Mouse (Mus musculus) limb, embryonic 14.5 days (tissue): ENCODE data around the gene Zfp536. TPM values are rescaled to one million over a fixed set of nuclear protein-coding genes. Genes with fewer than 3 reads are reported as not detected.
"Not testable (repeated sequence)": the region's sequence is repeated elsewhere in the genome, so short reads cannot be mapped to it uniquely, and the experiment has no call there.

ENCODE experiments used
- ATAC-seq: fragments of 200-750 bp; cut with Nextera tagmentation; 2 replicates; pipeline ENCODE4 v1.8.0; 2017; ENCODE audit warnings: low read depth, moderate number of reproducible peaks, moderate TSS enrichment; ENCODE audit not compliant: low FRiP score
- DNase-seq: peaks from one replicate; pipeline ENCODE4 v3.0.0-alpha.2; 2015; ENCODE audit warnings: low spot score
- H3K27ac ChIP-seq: fragments of 300-500 bp; sonication (generic); replicated peaks from 2 replicates; pipeline ENCODE4 v1.5.1; 2014; ENCODE audit warnings: low read depth, mild to moderate bottlenecking, low read length, moderate library complexity, mixed read lengths
- H3K27me3 ChIP-seq: fragments of 300-500 bp; sonication (generic); 2 replicates; pipeline ENCODE4 v1.6.1; 2014; ENCODE audit warnings: low read length, mixed read lengths; ENCODE audit not compliant: control insufficient read depth, insufficient read depth
- H3K36me3 ChIP-seq: fragments of 300-500 bp; sonication (generic); 2 replicates; pipeline ENCODE4 v1.6.1; 2014; ENCODE audit warnings: mild to moderate bottlenecking, low read length, moderate library complexity, mixed read lengths; ENCODE audit not compliant: control insufficient read depth, insufficient read depth
- H3K4me1 ChIP-seq: fragments of 300-500 bp; sonication (generic); 2 replicates; pipeline ENCODE4 v1.6.1; 2014; ENCODE audit warnings: antibody characterized with exemption, low read length, mixed read lengths; ENCODE audit not compliant: control insufficient read depth, insufficient read depth
- H3K4me2 ChIP-seq: fragments of 300-500 bp; sonication (generic); replicated peaks from 2 replicates; pipeline ENCODE4 v1.6.1; 2014; ENCODE audit warnings: low read depth, mild to moderate bottlenecking, low read length, moderate library complexity; ENCODE audit not compliant: severe bottlenecking
- H3K4me3 ChIP-seq: fragments of 300-500 bp; sonication (generic); replicated peaks from 2 replicates; pipeline ENCODE4 v1.5.1; 2014; ENCODE audit warnings: low read length
- H3K9ac ChIP-seq: fragments of 300-500 bp; sonication (generic); 2 replicates; pipeline ENCODE4 v1.6.1; 2014; ENCODE audit warnings: mild to moderate bottlenecking, low read depth, low read length, moderate library complexity; ENCODE audit not compliant: severe bottlenecking
- H3K9me3 ChIP-seq: fragments of 300-500 bp; sonication (generic); 2 replicates; pipeline ENCODE4 v1.6.1; 2016; ENCODE audit warnings: low read length; ENCODE audit not compliant: control insufficient read depth
- POLR2A ChIP-seq: fragments of 200-500 bp; IDR thresholded peaks from 2 replicates; pipeline ENCODE4 v1.8.0; 2012; ENCODE audit warnings: inconsistent platforms, mild to moderate bottlenecking, moderate library complexity, borderline replicate concordance; ENCODE audit not compliant: insufficient read depth, insufficient read length; ENCODE audit errors: extremely low read depth
- WGBS: fragments of 180-500 bp; shearing (Covaris S2); extraction: QIAGEN DNeasy Blood & Tissue Kit; methylation state at CpG from one replicate; pipeline ENCODE4 v1.1.7; 2014; 5-methylcytosine and 5-hydroxymethylcytosine counted together
- polyA plus RNA-seq, 2 experiments: library from polyadenylated mRNA; depleted of rRNA in 1 of 2; stranded (reverse) in 1 of 2; unstranded in 1 of 2; fragments of >200 nt; fragmentation: Nextera tagmentation in 1 of 2; extraction: Ambion mirVana in 1 of 2; gene quantifications; 2 replicates each; pipeline versions ENCODE4 v1.2.1 to v1.2.3; 2012 to 2014

Gene Zfp536
- polyA plus RNA-seq, 2 experiments: 3.8 to 6.5 TPM

GRCm38 (mm10) chr7:37704464-37704863, 69.0 kb downstream of the Zfp536 start:
- ATAC-seq: no peak
- no peak for TF ChIP-seq POLR2A
- Histone ChIP-seq H3K36me3 (no peaks in the 10 kb centered on the region), H3K9ac (no peak overlapping the region), H3K4me3 (no peak overlapping the region), H3K27me3 (no peaks in the 10 kb centered on the region), H3K27ac (no peak overlapping the region), H3K4me2 (no peak overlapping the region), H3K9me3 (no peaks in the 10 kb centered on the region), H3K4me1 (no peaks in the 10 kb centered on the region)
- WGBS: 94% methylated on average over 9 of the region's 9 CpGs
- no peak for DNase-seq

- not testable (repeated sequence) for H3K27me3 ChIP-seq, H3K9ac ChIP-seq, H3K9me3 ChIP-seq, H3K4me2 ChIP-seq, DNase-seq, H3K27ac ChIP-seq, H3K4me1 ChIP-seq, H3K36me3 ChIP-seq, ATAC-seq, H3K4me3 ChIP-seq
- 95% methylated on average over 3 of the region's 3 CpGs for WGBS
Observed at GRCm38 (mm10) chr7:37697378-37697777, 76.1 kb downstream of the Zfp536 start.

- WGBS: 45% methylated on average over 5 of the region's 5 CpGs
- no peak for ATAC-seq
- H3K4me3 ChIP-seq: no peak overlapping the region
- H3K9me3 ChIP-seq: no peaks in the 10 kb centered on the region
- no peaks in the 10 kb centered on the region for H3K36me3 ChIP-seq
- no peak overlapping the region for H3K4me2 ChIP-seq
- no peak for DNase-seq
- peaks cover under 1% of the 10 kb centered on the region; the same call in 1 of the 2 replicates for H3K4me1 ChIP-seq
- TF ChIP-seq POLR2A: no peak
- no peak overlapping the region for H3K27ac ChIP-seq
- H3K27me3 ChIP-seq: no peaks in the 10 kb centered on the region
- H3K9ac ChIP-seq: no peak overlapping the region
Observed at GRCm38 (mm10) chr7:37695066-37695465, 78.4 kb downstream of the Zfp536 start.

- Histone ChIP-seq H3K4me2 (no peak overlapping the region), H3K27me3 (no peaks in the 10 kb centered on the region), H3K4me3 (no peak overlapping the region), H3K36me3 (no peaks in the 10 kb centered on the region), H3K9me3 (no peaks in the 10 kb centered on the region), H3K4me1 (peaks cover 11% of the 10 kb centered on the region), H3K9ac (no peak overlapping the region), H3K27ac (no peak overlapping the region)
- no peak for TF ChIP-seq POLR2A
- 82% methylated on average over 10 of the region's 10 CpGs for WGBS
- ATAC-seq (no peak), DNase-seq (no peak)
Observed at GRCm38 (mm10) chr7:37690606-37691005, 82.8 kb downstream of the Zfp536 start.

- Histone ChIP-seq H3K27ac (no peak overlapping the region), H3K27me3 (no peaks in the 10 kb centered on the region), H3K9ac (no peak overlapping the region), H3K4me1 (peaks cover 11% of the 10 kb centered on the region), H3K4me3 (no peak overlapping the region), H3K4me2 (no peak overlapping the region), H3K36me3 (no peaks in the 10 kb centered on the region), H3K9me3 (no peaks in the 10 kb centered on the region)
- ATAC-seq: no peak
- TF ChIP-seq POLR2A: no peak
- no peak for DNase-seq
- 48% methylated on average over 23 of the region's 23 CpGs for WGBS
Observed at GRCm38 (mm10) chr7:37689561-37690305, 83.7 kb downstream of the Zfp536 start.
